ENCODE assay signal across 9 mouse cellular contexts in genomic region chr16:57243205-57243857, GRCm38 (mm10). TPM values are rescaled to one million over a fixed set of nuclear protein-coding genes. Genes with fewer than 3 reads are reported as not detected.
DNase-seq lines count a peak whose midpoint lies in the region; ATAC-seq lines count a peak whose summit lies in the region.
"Had no signal": no experiment of that assay in that cellular context is flagged by ENCODE, and none has a peak within 500 bp of the region (broad histone marks: within the 10 kb centered on the region; RNA-seq: fewer than 3 reads in every experiment).

No protein-coding gene starts in this region.

- H3K27me3 ChIP-seq in hindbrain, embryonic 16.5 days (replicated peaks; ENCODE audit: control insufficient read depth, insufficient read depth, low read length) = 0 out of 2 replicates have a peak, but pooled peaks cover 2% of the 10 kb centered on the region
- no peaks in the 10 kb centered on the region for H3K27me3 ChIP-seq in hindbrain, embryonic 14.5 days (ENCODE audit: control insufficient read depth, insufficient read depth, low read length)
- H3K27me3 ChIP-seq: lung, embryonic 15.5 days had no signal

- H3K36me3 ChIP-seq in hindbrain, embryonic 16.5 days (ENCODE audit: control insufficient read depth, insufficient read depth, low read length) = no peaks in the 10 kb centered on the region
- no peaks in the 10 kb centered on the region for H3K36me3 ChIP-seq in hindbrain, embryonic 14.5 days (replicated peaks; ENCODE audit: control insufficient read depth, insufficient read depth)
- H3K36me3 ChIP-seq: lung, embryonic 15.5 days had no signal

- no peak overlapping the region for H3K4me2 ChIP-seq in hindbrain, embryonic 16.5 days (ENCODE audit: low read length)
- no peak overlapping the region for H3K4me2 ChIP-seq in hindbrain, embryonic 14.5 days (replicated peaks)
- H3K4me2 ChIP-seq: lung, embryonic 15.5 days had no signal

- H3K27ac ChIP-seq in hindbrain, embryonic 16.5 days (ENCODE audit: low read depth, low read length) = no peak overlapping the region
- H3K27ac ChIP-seq in hindbrain, embryonic 14.5 days = no peak overlapping the region
- H3K27ac ChIP-seq: lung, embryonic 15.5 days had no signal

- DNase-seq in hindbrain, embryonic 14.5 days (ENCODE audit: low spot score) = no peak
- peak; percentile 45 for DNase-seq in T-cell, adult 2 months (ENCODE audit: low spot score)
- peak; percentile 56 for DNase-seq in induced T-regulatory cell, adult 2 months (ENCODE audit: low read depth)
- DNase-seq in lung, postnatal 4 days = peak; percentile 31 to 54
- DNase-seq in urinary bladder, adult 2 months (ENCODE audit: low spot score) = no peak
- DNase-seq in layer of hippocampus, postnatal 10 days (ENCODE audit: low spot score in 2 of 2) = no peak
- no peak for DNase-seq in urinary bladder, postnatal 36 days (ENCODE audit: low spot score in 2 of 2)

- no peak overlapping the region for H3K4me3 ChIP-seq in hindbrain, embryonic 16.5 days (ENCODE audit: low read length)
- H3K4me3 ChIP-seq in hindbrain, embryonic 14.5 days (replicated peaks; ENCODE audit: low read length) = no peak overlapping the region
- H3K4me3 ChIP-seq: lung, embryonic 15.5 days had no signal

- no peak overlapping the region for H3K9ac ChIP-seq in hindbrain, embryonic 16.5 days (ENCODE audit: low read depth, low read length)
- H3K9ac ChIP-seq in hindbrain, embryonic 14.5 days = no peak overlapping the region
- H3K9ac ChIP-seq: lung, embryonic 15.5 days had no signal

- no peaks in the 10 kb centered on the region for H3K9me3 ChIP-seq in hindbrain, embryonic 16.5 days (ENCODE audit: control insufficient read depth, low read length)
- H3K9me3 ChIP-seq in hindbrain, embryonic 14.5 days (ENCODE audit: control insufficient read depth, low read length) = no peaks in the 10 kb centered on the region
- H3K9me3 ChIP-seq: lung, embryonic 15.5 days had no signal

- no peaks in the 10 kb centered on the region for H3K4me1 ChIP-seq in hindbrain, embryonic 16.5 days (ENCODE audit: control insufficient read depth, insufficient read depth, low read depth, low read length)
- H3K4me1 ChIP-seq in hindbrain, embryonic 14.5 days (replicated peaks; ENCODE audit: control insufficient read depth, insufficient read depth, low read length) = no peaks in the 10 kb centered on the region
- H3K4me1 ChIP-seq: lung, embryonic 15.5 days had no signal

- peak; percentile 45; the same call in 1 of the 2 replicates for ATAC-seq in hindbrain, embryonic 16.5 days
- ATAC-seq in hindbrain, embryonic 14.5 days (ENCODE audit: low FRiP score) = no peak

- WGBS in hindbrain, embryonic 16.5 days = 56% methylated on average over 10 of the region's 10 CpGs
- WGBS in hindbrain, embryonic 14.5 days = 65% methylated on average over 10 of the region's 10 CpGs

RNA-seq across cellular contexts. Expression of gene Tbc1d23, which starts 12.0 kb away (rescaled TPM):
- polyA plus RNA-seq in hindbrain, embryonic 16.5 days (2015; fragmentation: Nextera tagmentation; extraction: Ambion mirVana) = 30.2 and 34.3 TPM in 2 replicates
- polyA plus RNA-seq in hindbrain, embryonic 14.5 days (2014; fragmentation: Nextera tagmentation; extraction: Ambion mirVana) = 39.8 and 41.4 TPM in 2 replicates
- 35.9 and 39.2 TPM in 2 replicates for polyA plus RNA-seq in urinary bladder, adult 2 months (2012; rRNA removed)
- total RNA-seq in layer of hippocampus, postnatal 10 days (2021) = 10 to 100 TPM; 42.0 to 55.3 TPM

RNA-seq across cellular contexts. Expression of gene Tmem30c, which starts 49.3 kb away (rescaled TPM):
- polyA plus RNA-seq in hindbrain, embryonic 16.5 days (2015; fragmentation: Nextera tagmentation; extraction: Ambion mirVana) = 0.31 and 0.34 TPM in 2 replicates
- 0.17 and 0.43 TPM in 2 replicates for polyA plus RNA-seq in hindbrain, embryonic 14.5 days (2014; fragmentation: Nextera tagmentation; extraction: Ambion mirVana)
- 0.07 TPM in 1 of 2 replicates, not detected in the other for polyA plus RNA-seq in urinary bladder, adult 2 months (2012; rRNA removed)
- total RNA-seq in layer of hippocampus, postnatal 10 days (2021) = under 1 TPM; 0.11 to 0.53 TPM
- polyA plus RNA-seq: lung, embryonic 15.5 days had no signal

Comparison
In these comparisons a context has a peak if more than half of its experiments do, and no peak if none do; other contexts are left out.
1. DNase-seq: peak in T-cell, adult 2 months (single experiment), induced T-regulatory cell, adult 2 months (single experiment) and lung, postnatal 4 days (2 of 2); none in hindbrain, embryonic 14.5 days (single experiment), urinary bladder, adult 2 months (single experiment), layer of hippocampus, postnatal 10 days (0 of 2) and urinary bladder, postnatal 36 days (0 of 2).